Mouse (Mus musculus) gastrocnemius, adult 8-10 months (tissue): Measurements from ENCODE around the gene Kctd3. TPM values are rescaled to one million over a fixed set of nuclear protein-coding genes. Genes with fewer than 3 reads are reported as not detected.

Experiments used
- DNase-seq, 2 experiments: peaks; one replicate each; pipeline ENCODE4 v3.0.0; 2022; ENCODE audit warnings: low spot score in 2 of 2
- total RNA-seq, 4 experiments: library from RNA; stranded (reverse); gene quantifications; 2 replicates each; pipeline ENCODE4 v1.2.4; 2022

Gene Kctd3
- total RNA-seq, 4 experiments from 2014 or later: 11.6 to 14.1 (median 12.9) TPM

GRCm38 (mm10) chr1:189010671-189011070 lies 3.0 kb upstream of the Kctd3 start:
- DNase-seq: no peak

GRCm38 (mm10) chr1:189007980-189008324 lies 311 bp upstream of the Kctd3 start:
- no peak for DNase-seq

- DNase-seq: no peak
Measured at GRCm38 (mm10) chr1:189006826-189007225, 815 bp downstream of the Kctd3 start.

DNA sequence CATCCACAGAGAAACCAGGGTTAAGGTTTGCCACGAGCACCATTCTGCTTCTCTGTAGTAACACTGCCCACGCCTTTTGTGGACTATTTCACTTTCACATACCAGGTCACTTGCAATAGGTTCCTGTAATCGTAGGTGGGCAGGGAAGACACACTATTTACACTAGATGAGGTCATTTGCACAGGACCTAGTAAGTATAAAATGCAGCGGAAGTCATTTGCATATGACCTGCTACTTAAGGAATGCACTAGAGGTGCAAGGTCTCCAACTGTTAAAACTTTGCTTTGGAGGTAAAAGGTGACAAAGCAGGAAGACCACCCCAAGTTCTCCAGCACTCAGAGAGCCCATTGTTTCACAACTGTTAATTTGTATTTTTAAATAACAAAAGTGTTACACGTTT lies 1.4 kb downstream of the Kctd3 start:
- no peak for DNase-seq

GRCm38 (mm10) chr1:189004774-189005173 lies 2.9 kb downstream of the Kctd3 start:
- DNase-seq: no peak

DNA sequence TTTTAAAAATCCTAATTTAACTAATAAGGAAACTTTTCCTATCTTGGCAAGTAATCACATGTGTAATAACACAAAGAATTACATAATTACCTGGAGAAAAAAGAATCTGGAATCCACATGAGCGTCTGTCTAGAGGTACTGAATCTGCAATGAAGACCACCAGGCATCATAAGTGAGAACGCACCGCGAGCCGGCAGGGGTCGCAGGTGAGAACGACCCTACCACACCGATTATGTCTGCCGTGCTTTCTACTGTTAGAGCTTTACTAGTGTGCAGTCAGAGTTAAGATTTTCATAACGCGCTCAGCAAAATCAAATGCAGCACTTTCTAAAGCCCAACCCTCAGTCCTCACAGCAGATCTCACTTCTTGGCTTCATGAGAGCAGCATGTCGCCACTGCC lies 5.8 kb downstream of the Kctd3 start:
- DNase-seq: no peak

DNA sequence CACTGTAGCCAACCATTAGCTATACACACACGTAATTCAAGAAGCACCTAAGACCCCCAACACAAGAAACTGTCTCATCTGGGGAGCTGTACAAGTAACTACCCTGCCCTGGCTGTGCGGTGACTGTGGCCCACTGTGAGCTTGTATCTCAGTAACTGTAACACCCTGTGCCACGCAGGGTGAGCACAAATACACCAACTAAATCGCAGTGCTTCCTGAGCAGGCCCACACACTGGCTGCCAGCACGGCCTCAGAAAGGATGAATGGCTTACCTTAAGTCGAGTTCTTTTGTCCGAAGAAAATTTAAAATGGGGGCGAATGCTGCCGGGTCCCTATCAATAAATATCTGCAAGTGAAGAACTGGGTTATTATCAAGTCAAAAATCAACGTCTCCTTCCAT lies 7.7 kb downstream of the Kctd3 start:
- no peak for DNase-seq

- DNase-seq: no peak
Measured at GRCm38 (mm10) chr1:188997921-188998320, 9.7 kb downstream of the Kctd3 start.

GRCm38 (mm10) chr1:188993218-188993617 lies 14.4 kb downstream of the Kctd3 start:
- no peak for DNase-seq

- DNase-seq: peak; percentile 12 to 20
Measured at GRCm38 (mm10) chr1:188980050-188980449, 27.6 kb downstream of the Kctd3 start.

- no peak for DNase-seq
Measured at GRCm38 (mm10) chr1:188973926-188974325, 33.7 kb downstream of the Kctd3 start.

- no peak for DNase-seq
Measured at GRCm38 (mm10) chr1:188973078-188973477, 34.6 kb downstream of the Kctd3 start.

DNA sequence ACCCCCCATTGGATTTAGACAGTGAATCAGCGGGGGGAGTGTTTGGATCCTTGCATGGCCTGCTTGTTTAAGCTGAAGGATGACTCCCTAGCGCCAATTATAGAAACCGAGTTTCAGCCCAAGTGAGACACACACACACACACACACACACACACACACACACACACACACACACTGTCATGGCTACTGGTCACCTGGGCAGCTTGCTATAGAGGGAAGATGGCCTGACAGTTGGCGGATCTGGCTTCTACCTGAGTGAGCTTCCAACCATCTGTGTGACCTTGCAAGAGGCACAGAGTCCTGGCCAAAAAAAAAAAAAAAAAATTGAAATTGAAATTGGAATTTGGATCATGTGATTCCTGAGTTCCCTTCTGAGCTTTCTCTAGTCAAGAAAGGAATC lies 55.1 kb downstream of the Kctd3 start:
- no peak for DNase-seq

- DNase-seq: no peak
Measured at GRCm38 (mm10) chr1:188951091-188951490, 56.5 kb downstream of the Kctd3 start.

GRCm38 (mm10) chr1:188948276-188948675 lies 59.4 kb downstream of the Kctd3 start:
- DNase-seq: no peak

- no peak for DNase-seq
Measured at GRCm38 (mm10) chr1:188947794-188948193, 59.8 kb downstream of the Kctd3 start.

GRCm38 (mm10) chr1:188946849-188947248 lies 60.8 kb downstream of the Kctd3 start:
- DNase-seq: no peak

DNA sequence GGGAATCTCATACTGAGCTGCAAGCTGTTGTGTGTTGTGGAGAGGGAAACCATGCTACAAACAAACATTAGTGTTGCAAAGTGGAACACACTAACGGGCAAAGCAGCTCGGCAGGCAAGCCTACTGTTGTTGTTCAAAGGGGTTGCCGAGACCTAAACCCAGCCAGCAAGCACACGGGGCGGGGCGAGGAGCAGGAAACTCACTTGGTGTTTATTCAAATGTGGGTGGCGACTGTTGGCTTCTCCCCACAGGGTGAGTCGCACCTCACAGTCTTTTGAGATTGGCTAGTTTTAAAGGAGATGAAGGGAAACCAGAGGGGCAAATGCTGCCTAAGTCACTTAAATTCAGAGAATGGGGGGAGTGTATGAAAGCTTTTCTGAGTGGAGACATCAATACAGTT lies 62.3 kb downstream of the Kctd3 start:
- no peak for DNase-seq

- DNase-seq: no peak
Measured at GRCm38 (mm10) chr1:188937246-188937780, 70.3 kb downstream of the Kctd3 start.
